Mouse (Mus musculus): ENCODE results near the gene Tyro3.

DNA sequence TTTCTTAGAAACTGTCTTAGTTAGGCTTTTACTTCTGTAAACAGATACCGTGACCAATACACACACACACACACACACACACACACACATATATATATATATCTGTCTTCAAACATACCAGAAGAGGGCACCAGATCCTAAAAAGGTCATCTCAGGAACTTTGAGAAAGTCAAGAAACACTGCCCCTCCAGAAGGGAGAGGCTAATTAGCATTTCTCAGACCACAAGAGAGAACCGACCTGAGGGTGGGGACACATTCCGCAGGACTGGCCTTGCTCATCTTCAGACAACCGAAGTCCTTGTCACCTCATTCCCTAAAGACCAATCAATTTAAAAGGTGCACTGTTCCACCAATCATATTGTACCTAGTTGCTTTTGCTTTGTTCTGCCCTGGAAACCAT lies 46.0 kb downstream of the Tyro3 start:
- TF ChIP-seq HCFC1 (IDR thresholded peaks at IDR 0.05; ENCODE audit: borderline replicate concordance, insufficient read depth, low read length): no peak
- no peak for TF ChIP-seq CHD2 (IDR thresholded peaks at IDR 0.05; ENCODE audit: low read depth, low read length)
- no peak for TF ChIP-seq ZC3H11A (IDR thresholded peaks at IDR 0.05; ENCODE audit: borderline replicate concordance, low read depth, low read length)
- no peak for TF ChIP-seq MAFK (IDR thresholded peaks at IDR 0.05; ENCODE audit: insufficient read depth, low read depth, low read length)
- no peak for TF ChIP-seq ZNF384 (IDR thresholded peaks at IDR 0.05; ENCODE audit: low read depth, low read length)

All from ES-E14 (cell line).